Mouse (Mus musculus): ENCODE measurements around the gene Ephb4. TPM values are rescaled to one million over a fixed set of nuclear protein-coding genes. Genes with fewer than 3 reads are reported as not detected.

The Ephb4 gene
- polyA plus RNA-seq, 1 experiment, result 5.0 TPM

GRCm38 (mm10) chr5:137343869-137344268, 6.0 kb upstream of the Ephb4 start:
- DNase-seq, result no peak

GRCm38 (mm10) chr5:137345821-137346220, 4.1 kb upstream of the Ephb4 start:
- Histone ChIP-seq H3K27ac (ENCODE audit: insufficient read depth, low read length) (no peak overlapping the region), H3K4me1 (ENCODE audit: control insufficient read depth, insufficient read depth, low read length) (no peaks in the 10 kb centered on the region), H3K27me3 (ENCODE audit: control insufficient read depth, insufficient read depth, low read length) (no peaks in the 10 kb centered on the region; the same call in 1 of the 2 replicates), H3K4me3 (replicated peaks; ENCODE audit: insufficient read depth, low read depth, low read length) (no peak overlapping the region)
- DNase-seq, result no peak
- WGBS, result 21% methylated on average over 9 of the region's 9 CpGs
- TF ChIP-seq POLR2A (IDR thresholded peaks at IDR 0.05; ENCODE audit: borderline replicate concordance, insufficient read depth, low read length), result no peak
- TF ChIP-seq CTCF (IDR thresholded peaks at IDR 0.05; ENCODE audit: borderline replicate concordance, insufficient read depth, low read depth, low read length), result no peak

More at GRCm38 (mm10) chr5:137343869-137344268, 6.0 kb upstream of the Ephb4 start:
- TF ChIP-seq CTCF (IDR thresholded peaks at IDR 0.05; ENCODE audit: borderline replicate concordance, insufficient read depth, low read depth, low read length), result no peak
- no peak for TF ChIP-seq POLR2A (IDR thresholded peaks at IDR 0.05; ENCODE audit: borderline replicate concordance, insufficient read depth, low read length)
- no peak overlapping the region for H3K4me3 ChIP-seq (replicated peaks; ENCODE audit: insufficient read depth, low read depth, low read length)
- H3K27me3 ChIP-seq (ENCODE audit: control insufficient read depth, insufficient read depth, low read length), result no peaks in the 10 kb centered on the region; the same call in 1 of the 2 replicates
- no peak overlapping the region for H3K27ac ChIP-seq (ENCODE audit: insufficient read depth, low read length)
- H3K4me1 ChIP-seq (ENCODE audit: control insufficient read depth, insufficient read depth, low read length), result 0 out of 2 replicates have a peak, but pooled peaks cover 4% of the 10 kb centered on the region

- WGBS, result 98% methylated on average over 1 of the region's 1 CpGs
- no peak overlapping the region for H3K4me3 ChIP-seq (replicated peaks; ENCODE audit: insufficient read depth, low read depth, low read length)
- no peaks in the 10 kb centered on the region for H3K4me1 ChIP-seq (ENCODE audit: control insufficient read depth, insufficient read depth, low read length)
- TF ChIP-seq CTCF (IDR thresholded peaks at IDR 0.05; ENCODE audit: borderline replicate concordance, insufficient read depth, low read depth, low read length) (no peak), POLR2A (IDR thresholded peaks at IDR 0.05; ENCODE audit: borderline replicate concordance, insufficient read depth, low read length) (no peak)
- DNase-seq, result no peak
- no peak overlapping the region for H3K27ac ChIP-seq (ENCODE audit: insufficient read depth, low read length)
- H3K27me3 ChIP-seq (ENCODE audit: control insufficient read depth, insufficient read depth, low read length), result no peaks in the 10 kb centered on the region; the same call in 1 of the 2 replicates
Measured at GRCm38 (mm10) chr5:137346388-137346787, 3.5 kb upstream of the Ephb4 start.

- no peak overlapping the region for H3K27ac ChIP-seq (ENCODE audit: insufficient read depth, low read length)
- TF ChIP-seq CTCF (IDR thresholded peaks at IDR 0.05; ENCODE audit: borderline replicate concordance, insufficient read depth, low read depth, low read length), result no peak
- no peak for TF ChIP-seq POLR2A (IDR thresholded peaks at IDR 0.05; ENCODE audit: borderline replicate concordance, insufficient read depth, low read length)
- H3K27me3 ChIP-seq (ENCODE audit: control insufficient read depth, insufficient read depth, low read length), result no peaks in the 10 kb centered on the region; the same call in 1 of the 2 replicates
- DNase-seq, result no peak
- H3K4me1 ChIP-seq (ENCODE audit: control insufficient read depth, insufficient read depth, low read length), result no peaks in the 10 kb centered on the region
- WGBS, result 83% methylated on average over 4 of the region's 4 CpGs
- no peak overlapping the region for H3K4me3 ChIP-seq (replicated peaks; ENCODE audit: insufficient read depth, low read depth, low read length)
Measured at GRCm38 (mm10) chr5:137346983-137347382, 2.9 kb upstream of the Ephb4 start.

GRCm38 (mm10) chr5:137347856-137348255, 2.1 kb upstream of the Ephb4 start:
- H3K4me1 ChIP-seq (ENCODE audit: control insufficient read depth, insufficient read depth, low read length), result no peaks in the 10 kb centered on the region
- DNase-seq, result no peak
- no peaks in the 10 kb centered on the region; the same call in 1 of the 2 replicates for H3K27me3 ChIP-seq (ENCODE audit: control insufficient read depth, insufficient read depth, low read length)
- H3K27ac ChIP-seq (ENCODE audit: insufficient read depth, low read length), result no peak overlapping the region
- no peak for TF ChIP-seq POLR2A (IDR thresholded peaks at IDR 0.05; ENCODE audit: borderline replicate concordance, insufficient read depth, low read length)
- TF ChIP-seq CTCF (IDR thresholded peaks at IDR 0.05; ENCODE audit: borderline replicate concordance, insufficient read depth, low read depth, low read length), result no peak
- WGBS, result 47% methylated on average over 7 of the region's 7 CpGs
- no peak overlapping the region for H3K4me3 ChIP-seq (replicated peaks; ENCODE audit: insufficient read depth, low read depth, low read length)

GRCm38 (mm10) chr5:137348482-137349383, 1.2 kb upstream of the Ephb4 start:
- no peak overlapping the region for H3K27ac ChIP-seq (ENCODE audit: insufficient read depth, low read length)
- TF ChIP-seq CTCF (IDR thresholded peaks at IDR 0.05; ENCODE audit: borderline replicate concordance, insufficient read depth, low read depth, low read length), result no peak
- no peak for TF ChIP-seq POLR2A (IDR thresholded peaks at IDR 0.05; ENCODE audit: borderline replicate concordance, insufficient read depth, low read length)
- no peaks in the 10 kb centered on the region; the same call in 1 of the 2 replicates for H3K27me3 ChIP-seq (ENCODE audit: control insufficient read depth, insufficient read depth, low read length)

GRCm38 (mm10) chr5:137350205-137351057, 522 bp downstream of the Ephb4 start:
- Histone ChIP-seq H3K4me1 (ENCODE audit: control insufficient read depth, insufficient read depth, low read length) (no peaks in the 10 kb centered on the region), H3K27me3 (ENCODE audit: control insufficient read depth, insufficient read depth, low read length) (no peaks in the 10 kb centered on the region; the same call in 1 of the 2 replicates), H3K27ac (ENCODE audit: insufficient read depth, low read length) (no peak overlapping the region), H3K4me3 (replicated peaks; ENCODE audit: insufficient read depth, low read depth, low read length) (no peak overlapping the region)
- TF ChIP-seq POLR2A (IDR thresholded peaks at IDR 0.05; ENCODE audit: borderline replicate concordance, insufficient read depth, low read length) (no peak), CTCF (IDR thresholded peaks at IDR 0.05; ENCODE audit: borderline replicate concordance, insufficient read depth, low read depth, low read length) (no peak)
- no peak for DNase-seq
- WGBS, result under 1% methylated on average over 55 of the region's 55 CpGs

More at GRCm38 (mm10) chr5:137348482-137349383, 1.2 kb upstream of the Ephb4 start:
- H3K4me1 ChIP-seq (ENCODE audit: control insufficient read depth, insufficient read depth, low read length), result no peaks in the 10 kb centered on the region
- 2% methylated on average over 33 of the region's 33 CpGs for WGBS
- no peak for DNase-seq
- H3K4me3 ChIP-seq (replicated peaks; ENCODE audit: insufficient read depth, low read depth, low read length), result no peak overlapping the region
